Mouse (Mus musculus): ENCODE measurements around the gene Vmn1r142.
"Not testable (repeated sequence)": the region's sequence is repeated elsewhere in the genome, so short reads cannot be mapped to it uniquely, and the experiment has no call there.

The Vmn1r142 gene

GRCm38 (mm10) chr7:22163935-22164334 lies at the start of gene Vmn1r142:
Gene Vmn1r142, minus strand, starts transcription at chr7:22164035.
- not testable (repeated sequence) for DNase-seq (ENCODE audit: low spot score in 2 of 2)

DNA sequence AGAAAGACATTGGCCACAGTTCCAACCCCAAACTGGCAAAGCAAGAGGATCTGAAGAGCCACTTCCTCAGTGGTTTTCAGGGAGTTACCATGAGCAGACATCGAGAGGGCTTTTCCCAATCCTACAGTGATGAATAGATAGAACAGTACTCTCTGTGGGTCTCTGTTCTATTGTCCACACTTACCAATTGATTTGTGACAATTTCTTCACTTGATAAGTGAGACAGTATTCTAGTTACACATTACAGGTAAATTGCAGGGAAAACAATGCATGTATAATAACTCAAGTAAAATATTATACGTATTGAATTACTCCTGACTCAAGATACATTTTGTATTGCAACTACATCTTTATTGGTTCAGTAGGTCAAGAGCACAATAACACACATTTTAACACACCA lies 37.3 kb upstream of the Vmn1r142 start, which contains the start of gene Gm8653:
Gene Gm8653, minus strand, starts transcription at position 101 of the 400 bp plus-strand sequence.
- not testable (repeated sequence) for DNase-seq (ENCODE audit: low spot score in 2 of 2)

GRCm38 (mm10) chr7:22189077-22189476 lies 25.2 kb upstream of the Vmn1r142 start, which contains the start of gene Vmn1r143:
Gene Vmn1r143, plus strand, starts transcription at chr7:22189377.
- DNase-seq (ENCODE audit: low spot score in 2 of 2) = not testable (repeated sequence)

GRCm38 (mm10) chr7:22134641-22135040 lies 29.2 kb downstream of the Vmn1r142 start, which contains the start of gene Gm10666:
Gene Gm10666, minus strand, starts transcription at chr7:22134741.
- not testable (repeated sequence) for DNase-seq (ENCODE audit: low spot score in 2 of 2)

DNA sequence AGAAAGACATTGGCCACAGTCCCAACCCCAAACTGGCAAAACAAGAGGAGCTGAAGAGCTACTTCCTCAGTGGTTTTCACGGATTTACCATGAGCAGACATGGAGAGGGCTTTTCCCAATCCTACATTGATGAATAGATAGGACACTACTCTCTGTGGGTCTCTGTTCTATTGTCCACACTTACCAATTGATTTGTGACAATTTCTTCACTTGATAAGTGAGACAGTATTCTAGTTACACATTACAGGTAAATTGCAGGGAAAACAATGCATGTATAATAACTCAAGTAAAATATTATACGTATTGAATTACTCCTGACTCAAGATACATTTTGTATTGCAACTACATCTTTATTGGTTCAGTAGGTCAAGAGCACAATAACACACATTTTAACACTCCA lies 45.7 kb downstream of the Vmn1r142 start, which contains the start of gene Gm16451:
Gene Gm16451, minus strand, starts transcription at position 101 of the 400 bp plus-strand sequence.
- not testable (repeated sequence) for DNase-seq (ENCODE audit: low spot score in 2 of 2)
